Mouse (Mus musculus): Measurements from ENCODE around the gene Tnfrsf14.

- TF ChIP-seq MAFK (IDR thresholded peaks at IDR 0.05; ENCODE audit: insufficient read depth, low read depth, low read length) = no peak
- TF ChIP-seq ZC3H11A (IDR thresholded peaks at IDR 0.05; ENCODE audit: borderline replicate concordance, low read depth, low read length) = no peak
- no peak for TF ChIP-seq ZNF384 (IDR thresholded peaks at IDR 0.05; ENCODE audit: low read depth, low read length)
These were observed 36.3 kb upstream of the Tnfrsf14 start for GRCm38 (mm10) chr4:154964581-154965235.

All from ES-E14 (cell line).